Mouse (Mus musculus) midbrain, embryonic 16.5 days (tissue): ENCODE data around the gene Rnf145. TPM values are rescaled to one million over a fixed set of nuclear protein-coding genes. Genes with fewer than 3 reads are reported as not detected.

Experiments
- ATAC-seq: fragments of 200-750 bp; cut with Nextera tagmentation; 2 replicates; pipeline ENCODE4 v1.8.0; 2017; ENCODE audit warnings: moderate TSS enrichment
- H3K27ac ChIP-seq: fragments of 300-500 bp; sonication (generic); 2 replicates; pipeline ENCODE4 v1.5.1; 2014; ENCODE audit warnings: mild to moderate bottlenecking, low read length, mixed read lengths
- H3K27me3 ChIP-seq: fragments of 300-500 bp; sonication (generic); 2 replicates; pipeline ENCODE4 v1.6.1; 2014; ENCODE audit warnings: low read depth, low read length, mixed read lengths; ENCODE audit not compliant: control insufficient read depth, insufficient read depth
- H3K36me3 ChIP-seq: fragments of 300-500 bp; sonication (generic); 2 replicates; pipeline ENCODE4 v1.6.1; 2014; ENCODE audit warnings: mild to moderate bottlenecking, low read length, moderate library complexity, mixed read lengths; ENCODE audit not compliant: control insufficient read depth, insufficient read depth
- H3K4me1 ChIP-seq: fragments of 300-500 bp; sonication (generic); 2 replicates; pipeline ENCODE4 v1.6.1; 2014; ENCODE audit warnings: mild to moderate bottlenecking, low read length, mixed read lengths; ENCODE audit not compliant: control insufficient read depth, insufficient read depth
- H3K4me2 ChIP-seq: fragments of 300-500 bp; sonication (generic); 2 replicates; pipeline ENCODE4 v1.6.1; 2014; ENCODE audit warnings: mild to moderate bottlenecking, low read length, mixed read lengths
- H3K4me3 ChIP-seq: fragments of 300-500 bp; sonication (generic); 2 replicates; pipeline ENCODE4 v1.5.1; 2014; ENCODE audit warnings: low read depth, mild to moderate bottlenecking, low read length, moderate library complexity, mixed read lengths
- H3K9ac ChIP-seq: fragments of 300-500 bp; sonication (generic); 2 replicates; pipeline ENCODE4 v1.6.1; 2014; ENCODE audit warnings: low read depth, low read length, mixed read lengths
- H3K9me3 ChIP-seq: fragments of 300-500 bp; sonication (generic); replicated peaks from 2 replicates; pipeline ENCODE4 v1.6.1; 2014; ENCODE audit warnings: mild to moderate bottlenecking, low read length, mixed read lengths; ENCODE audit not compliant: control insufficient read depth, poor library complexity, severe bottlenecking
- WGBS: fragments of 180-500 bp; shearing (Covaris S2); extraction: QIAGEN DNeasy Blood & Tissue Kit; methylation state at CpG from one replicate; pipeline ENCODE4 v1.1.7; 2014; 5-methylcytosine and 5-hydroxymethylcytosine counted together
- polyA plus RNA-seq: library from polyadenylated mRNA; unstranded; fragments of >200 nt; fragmentation: Nextera tagmentation; extraction: Ambion mirVana; gene quantifications from 2 replicates; pipeline ENCODE4 v1.2.1, GENCODE M21; 2015

Rnf145 gene
- polyA plus RNA-seq, 1 experiment from 2014 or later = 108 TPM

GRCm38 (mm10) chr11:44504761-44505160 is 14.0 kb upstream of the Rnf145 start:
- 81% methylated on average over 3 of the region's 3 CpGs for WGBS

GRCm38 (mm10) chr11:44508876-44509275 is 9.9 kb upstream of the Rnf145 start:
- no peaks in the 10 kb centered on the region for H3K27me3 ChIP-seq
- H3K36me3 ChIP-seq = no peaks in the 10 kb centered on the region
- no peak for ATAC-seq
- H3K27ac ChIP-seq = no peak overlapping the region
- no peak overlapping the region for H3K9ac ChIP-seq
- H3K4me1 ChIP-seq = no peaks in the 10 kb centered on the region
- H3K4me3 ChIP-seq = no peak overlapping the region
- 78% methylated on average over 4 of the region's 4 CpGs for WGBS
- no peaks in the 10 kb centered on the region for H3K9me3 ChIP-seq
- H3K4me2 ChIP-seq = no peak overlapping the region

More at GRCm38 (mm10) chr11:44504761-44505160, 14.0 kb upstream of the Rnf145 start:
- Histone ChIP-seq H3K4me2 (no peak overlapping the region), H3K4me1 (no peaks in the 10 kb centered on the region), H3K27ac (no peak overlapping the region), H3K27me3 (no peaks in the 10 kb centered on the region), H3K9ac (no peak overlapping the region), H3K9me3 (no peaks in the 10 kb centered on the region), H3K36me3 (no peaks in the 10 kb centered on the region), H3K4me3 (no peak overlapping the region)
- no peak for ATAC-seq

- ATAC-seq = no peak
Observed at GRCm38 (mm10) chr11:44509906-44510305, 8.9 kb upstream of the Rnf145 start.

GRCm38 (mm10) chr11:44510371-44510770 is 8.4 kb upstream of the Rnf145 start:
- Histone ChIP-seq H3K36me3 (no peaks in the 10 kb centered on the region), H3K27ac (no peak overlapping the region), H3K4me2 (no peak overlapping the region), H3K9ac (no peak overlapping the region), H3K9me3 (no peaks in the 10 kb centered on the region), H3K4me3 (no peak overlapping the region), H3K4me1 (no peaks in the 10 kb centered on the region), H3K27me3 (no peaks in the 10 kb centered on the region)
- WGBS = 82% methylated on average over 7 of the region's 7 CpGs
- ATAC-seq = no peak

More at GRCm38 (mm10) chr11:44509906-44510305, 8.9 kb upstream of the Rnf145 start:
- Histone ChIP-seq H3K4me1 (no peaks in the 10 kb centered on the region), H3K27me3 (no peaks in the 10 kb centered on the region), H3K4me2 (no peak overlapping the region), H3K9me3 (no peaks in the 10 kb centered on the region), H3K4me3 (no peak overlapping the region), H3K9ac (no peak overlapping the region), H3K27ac (no peak overlapping the region), H3K36me3 (no peaks in the 10 kb centered on the region)
- 92% methylated on average over 2 of the region's 2 CpGs for WGBS

- H3K27me3 ChIP-seq = no peaks in the 10 kb centered on the region
- no peaks in the 10 kb centered on the region for H3K9me3 ChIP-seq
- H3K9ac ChIP-seq = no peak overlapping the region
- no peak overlapping the region for H3K4me2 ChIP-seq
- peaks cover under 1% of the 10 kb centered on the region; the same call in 1 of the 2 replicates for H3K4me1 ChIP-seq
- ATAC-seq = no peak
- no peak overlapping the region for H3K4me3 ChIP-seq
- WGBS = 81% methylated on average over 14 of the region's 14 CpGs
- H3K36me3 ChIP-seq = no peaks in the 10 kb centered on the region
- H3K27ac ChIP-seq = no peak overlapping the region
Observed at GRCm38 (mm10) chr11:44512044-44513025, 6.4 kb upstream of the Rnf145 start.

- ATAC-seq = no peak
- Histone ChIP-seq H3K4me3 (no peak overlapping the region), H3K27me3 (no peaks in the 10 kb centered on the region), H3K4me2 (no peak overlapping the region), H3K27ac (no peak overlapping the region), H3K36me3 (no peaks in the 10 kb centered on the region), H3K4me1 (peaks cover 7% of the 10 kb centered on the region; the same call in 1 of the 2 replicates), H3K9me3 (no peaks in the 10 kb centered on the region), H3K9ac (no peak overlapping the region)
- 74% methylated on average over 2 of the region's 2 CpGs for WGBS
Observed at GRCm38 (mm10) chr11:44513026-44513422, 5.7 kb upstream of the Rnf145 start.

- H3K27me3 ChIP-seq = no peaks in the 10 kb centered on the region
- no peak overlapping the region for H3K27ac ChIP-seq
- no peak overlapping the region for H3K4me3 ChIP-seq
- H3K9ac ChIP-seq = no peak overlapping the region
- whole genome bisulfite sequencing = 51% methylated on average over 2 of the region's 2 CpGs
- peaks cover 9% of the 10 kb centered on the region; the same call in 1 of the 2 replicates for H3K4me1 ChIP-seq
- no peaks in the 10 kb centered on the region for H3K36me3 ChIP-seq
- H3K4me2 ChIP-seq = no peak overlapping the region
- H3K9me3 ChIP-seq = no peaks in the 10 kb centered on the region
- no peak for ATAC-seq
Observed at GRCm38 (mm10) chr11:44514666-44515065, 4.1 kb upstream of the Rnf145 start.

- Histone ChIP-seq H3K9ac (no peak overlapping the region), H3K4me1 (peaks cover 20% of the 10 kb centered on the region), H3K4me3 (no peak overlapping the region), H3K27me3 (no peaks in the 10 kb centered on the region), H3K27ac (no peak overlapping the region), H3K36me3 (no peaks in the 10 kb centered on the region), H3K4me2 (no peak overlapping the region), H3K9me3 (no peaks in the 10 kb centered on the region)
- 13% methylated on average over 1 of the region's 1 CpGs for WGBS
- ATAC-seq = no peak
Observed at GRCm38 (mm10) chr11:44516362-44516761, 2.4 kb upstream of the Rnf145 start.
